Mouse (Mus musculus) liver (tissue): ENCODE data around the gene Rad51b.

Source experiments
- DNase-seq: peaks from one replicate; pipeline ENCODE4 v3.0.0-alpha.2; 2020; ENCODE audit warnings: mixed read lengths

The Rad51b gene

DNA sequence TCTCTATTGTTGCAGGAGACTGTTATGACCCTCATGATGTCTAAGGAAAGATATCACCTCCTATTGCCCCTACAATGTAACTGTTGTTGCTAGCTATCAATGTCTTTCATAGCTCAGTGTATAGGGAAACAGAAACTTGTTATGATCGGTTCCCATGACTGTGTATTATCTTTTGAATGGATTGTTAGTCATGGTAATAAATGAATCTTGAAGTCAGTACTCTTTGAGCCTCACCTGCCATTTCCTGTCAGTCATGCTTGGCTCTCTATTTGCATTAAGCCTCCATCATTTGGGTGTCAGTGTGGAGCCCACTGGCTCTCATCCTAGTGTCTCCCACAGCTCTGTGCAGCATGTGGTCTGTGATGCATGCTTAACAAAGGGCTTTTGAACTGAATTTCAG, 326.2 kb downstream of the Rad51b start:
- no peak for DNase-seq

DNA sequence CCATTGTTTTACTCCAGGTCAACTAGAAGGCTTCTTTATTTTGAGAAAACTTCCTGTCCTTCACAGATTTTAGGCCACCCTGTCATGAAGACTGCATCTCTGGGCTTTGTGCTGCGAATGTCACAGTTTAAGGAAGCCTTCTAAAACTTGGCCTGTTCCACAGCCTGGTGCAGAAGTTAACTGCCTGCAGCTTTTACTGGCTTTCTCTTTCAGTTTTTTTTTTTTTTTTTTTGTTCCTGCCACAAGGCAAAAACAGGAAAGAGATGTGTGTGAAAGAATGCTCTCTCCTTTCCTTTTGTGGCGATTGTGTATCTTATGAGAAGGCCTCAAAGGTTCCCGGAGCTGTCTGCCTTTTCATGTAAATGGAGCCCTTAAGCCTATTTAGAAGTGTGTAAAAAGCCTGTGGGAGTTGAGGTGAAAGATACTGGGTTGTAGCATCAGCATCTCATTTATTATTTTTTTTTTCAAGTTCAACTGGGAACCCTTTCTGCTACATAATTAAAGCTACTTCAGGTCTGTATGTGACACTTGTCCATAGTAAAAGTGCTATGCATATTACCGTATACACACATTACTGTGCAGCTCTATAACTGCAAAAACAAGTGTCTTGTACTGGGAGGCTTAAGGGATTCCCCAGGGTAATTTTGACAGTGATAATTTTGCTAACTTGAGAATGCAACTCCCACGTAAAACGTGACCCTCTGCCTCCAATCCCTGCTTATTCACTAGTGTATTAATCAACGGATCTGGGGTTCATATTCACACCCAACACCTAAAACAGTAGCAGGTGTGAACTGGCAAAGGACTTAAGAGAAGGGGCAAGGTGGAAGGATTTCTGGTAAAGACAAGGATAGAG, 328.8 kb downstream of the Rad51b start:
- no peak for DNase-seq

DNA sequence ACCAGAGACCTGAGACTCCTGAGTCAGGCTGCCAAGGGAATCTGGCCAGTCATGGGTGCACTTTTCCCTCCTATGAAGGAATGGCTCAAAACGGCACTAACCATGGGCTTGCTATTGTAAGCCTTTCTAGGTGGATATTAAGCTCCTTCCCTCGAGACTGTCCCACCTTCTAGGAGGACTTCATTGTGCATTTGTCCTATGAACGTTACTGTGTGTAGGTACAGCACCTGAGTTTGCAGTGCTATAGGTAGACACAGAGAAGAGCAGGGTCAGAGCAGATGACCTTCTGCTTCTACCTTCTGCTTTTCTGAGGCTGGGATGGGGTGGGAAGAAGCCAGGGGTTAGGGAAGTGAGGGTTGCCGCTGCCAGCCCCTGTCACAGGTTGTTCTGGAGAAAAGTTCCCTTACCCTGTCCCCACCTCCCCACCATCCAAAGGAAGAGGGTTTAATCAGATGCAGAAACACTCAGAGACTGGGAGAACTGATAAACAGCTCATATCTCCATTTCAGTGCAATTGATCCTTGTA, 329.5 kb downstream of the Rad51b start:
- DNase-seq = no peak

DNA sequence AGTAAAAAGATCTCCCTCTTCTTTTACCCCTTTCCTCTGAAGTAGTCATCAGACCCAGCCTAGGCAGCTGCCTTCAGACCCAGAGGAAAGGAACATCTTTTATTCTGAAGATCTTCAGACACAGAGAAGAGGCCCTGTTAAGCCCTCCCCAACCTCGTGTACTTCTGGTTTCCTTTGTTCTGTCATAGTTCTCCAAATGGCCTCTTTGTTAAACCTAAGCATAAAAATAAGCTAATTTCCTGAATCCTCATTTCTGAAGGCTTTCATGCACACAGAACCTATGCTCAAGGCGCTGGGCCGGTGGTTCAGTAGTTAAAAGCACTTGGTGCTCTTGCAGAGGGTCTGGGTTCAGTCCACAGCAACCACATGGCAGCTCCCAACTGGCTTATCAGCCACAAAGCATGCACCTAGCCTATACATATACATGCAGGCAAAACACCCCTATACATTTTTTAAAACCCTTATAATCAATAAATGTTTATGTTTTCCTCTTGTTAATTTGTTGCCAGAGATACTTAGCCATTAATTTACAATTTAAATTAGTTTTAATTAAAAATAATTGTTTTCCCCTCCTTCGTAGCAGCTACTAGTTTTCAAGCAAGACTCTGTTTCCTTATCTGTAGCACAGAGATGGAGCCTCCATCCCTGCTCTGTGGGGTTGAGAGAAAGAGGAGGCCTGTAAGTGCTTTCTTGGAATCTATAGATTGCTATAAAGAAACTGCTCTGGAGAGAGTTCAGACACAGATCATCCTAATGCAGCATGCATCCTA, 330.5 kb downstream of the Rad51b start:
- no peak for DNase-seq

DNA sequence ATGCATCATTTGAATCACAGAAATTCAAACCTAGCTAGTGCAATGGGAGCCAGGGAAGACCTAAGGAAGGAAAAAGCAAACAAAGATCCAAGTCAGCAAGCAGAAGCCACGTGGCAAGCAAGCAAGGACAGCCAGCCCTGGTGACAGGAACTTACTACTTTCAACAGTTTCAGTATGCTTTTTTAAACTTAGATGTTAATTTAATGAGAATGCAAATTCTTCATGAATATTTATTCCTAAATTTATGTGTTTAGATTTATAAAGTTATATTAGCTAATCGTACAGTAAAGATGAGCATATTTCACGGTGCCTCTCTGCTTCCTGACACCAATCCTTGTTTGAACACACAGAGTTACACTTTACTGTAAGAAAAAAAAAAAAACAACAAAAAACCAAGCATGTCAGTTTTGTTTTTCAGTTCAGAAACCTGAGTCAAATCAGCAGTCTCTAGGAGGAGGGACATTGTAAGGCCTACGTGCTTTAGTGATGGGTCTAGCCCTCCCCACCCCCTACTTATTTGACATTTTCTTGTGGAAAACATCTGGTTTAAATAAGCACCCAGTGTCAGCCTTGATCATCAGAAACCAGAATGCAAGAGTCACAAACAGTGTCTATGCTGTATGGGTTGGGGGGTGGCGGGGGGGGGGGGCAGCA, 331.2 kb downstream of the Rad51b start:
- no peak for DNase-seq

DNA sequence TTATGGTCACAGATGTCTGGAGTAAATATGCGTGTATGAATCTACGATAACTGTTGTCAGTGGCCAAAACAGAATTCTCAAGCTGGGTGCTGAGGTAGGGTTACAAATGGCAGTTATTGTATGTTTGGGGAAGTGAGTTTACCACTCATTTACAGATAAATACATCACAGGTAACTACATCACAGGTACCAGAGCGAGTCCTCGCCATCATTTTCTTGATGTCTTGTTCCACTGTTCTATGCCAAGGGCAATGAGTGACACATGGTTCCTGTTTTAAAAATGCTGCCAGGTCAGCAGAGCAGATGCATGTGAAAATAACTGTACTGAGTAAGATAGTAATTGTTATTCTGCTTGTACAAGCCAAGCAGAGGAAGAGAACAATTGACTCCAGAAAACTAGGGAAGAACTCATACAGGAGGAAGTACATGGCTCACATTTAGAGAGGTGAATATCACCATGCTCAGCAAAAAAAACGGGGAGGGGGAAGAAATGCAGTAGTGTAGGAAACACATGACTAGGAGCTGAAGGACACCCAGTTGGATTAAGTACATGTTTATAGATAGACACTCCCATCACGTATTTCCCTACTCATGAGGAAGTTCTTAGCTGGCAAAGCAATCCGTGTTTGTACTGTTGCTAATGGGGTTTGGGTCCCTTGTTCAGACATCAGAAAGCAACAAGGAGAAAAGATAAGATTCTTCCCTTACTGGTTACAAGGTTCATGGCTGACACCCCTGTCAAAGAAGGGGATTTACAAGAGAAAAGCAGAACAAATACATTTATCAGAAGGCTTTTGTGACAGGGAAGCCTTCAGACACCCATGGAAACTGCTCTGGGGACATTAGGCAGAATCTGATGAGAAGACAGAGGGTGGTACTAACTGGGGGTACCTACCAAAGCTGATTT, 333.1 kb downstream of the Rad51b start:
- no peak for DNase-seq

DNA sequence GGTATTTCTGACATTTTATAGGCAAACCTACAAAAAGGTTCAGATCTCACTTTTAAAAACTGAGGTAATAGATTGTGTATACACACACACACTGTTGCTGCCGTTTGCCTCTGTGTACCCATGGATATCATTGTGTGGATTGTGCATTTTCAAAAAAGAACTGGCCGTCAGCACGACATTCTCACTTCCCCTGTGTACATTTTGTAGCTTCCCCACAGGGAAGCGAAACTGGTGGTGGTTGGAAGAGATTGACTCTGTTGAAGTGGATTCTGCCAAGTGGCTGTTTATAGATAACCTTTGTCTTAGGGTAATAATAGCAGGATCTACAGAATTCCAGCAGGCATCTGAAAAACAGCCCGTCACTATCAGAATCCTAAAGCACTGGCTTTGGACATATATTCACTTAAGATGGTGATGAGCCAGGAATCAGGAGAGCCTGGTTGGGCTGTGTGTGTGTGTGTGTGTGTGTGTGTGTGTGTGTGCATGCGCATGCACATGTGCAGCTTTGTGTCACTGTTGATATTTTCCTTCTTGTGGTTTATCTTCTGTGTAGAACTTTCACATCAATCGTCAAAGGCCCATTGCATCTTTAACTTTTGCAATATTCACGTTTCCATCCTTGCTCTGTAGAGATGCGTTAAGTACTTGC, 336.5 kb downstream of the Rad51b start:
- no peak for DNase-seq

DNA sequence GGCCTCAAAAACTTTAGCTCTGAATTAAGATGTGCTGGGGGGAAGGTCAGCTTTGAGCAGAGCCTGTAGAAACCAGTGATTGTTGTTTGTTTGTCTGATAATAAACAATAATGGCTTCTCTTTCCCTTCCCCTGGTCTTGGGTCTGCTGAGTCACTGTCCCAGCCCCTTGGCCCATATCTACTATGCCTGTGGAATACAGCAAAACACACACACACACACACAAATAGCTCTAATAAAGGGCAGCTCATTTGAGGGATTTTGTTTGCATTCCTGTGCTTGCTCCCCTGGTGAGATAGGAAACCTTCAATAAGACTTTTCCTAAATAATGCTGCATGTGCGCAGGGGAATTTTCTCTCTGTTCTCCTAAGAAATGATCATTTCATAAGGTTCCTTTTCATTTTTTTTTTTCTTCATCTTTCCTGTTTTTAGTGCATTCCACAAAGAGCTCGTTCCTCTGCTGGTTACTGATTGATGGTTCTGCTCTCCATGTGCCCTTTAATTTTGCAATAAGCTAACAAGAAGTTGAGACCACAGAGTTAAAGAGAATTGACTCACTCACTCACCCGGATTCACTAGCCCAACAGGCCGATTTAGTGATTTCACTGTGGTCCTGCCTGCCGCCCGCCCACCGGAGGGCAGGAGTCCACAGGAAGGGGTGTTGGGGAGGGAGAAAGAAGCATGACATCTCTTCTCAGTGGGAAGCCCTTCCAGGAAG, 344.6 kb downstream of the Rad51b start:
- peak; percentile 52 for DNase-seq

DNA sequence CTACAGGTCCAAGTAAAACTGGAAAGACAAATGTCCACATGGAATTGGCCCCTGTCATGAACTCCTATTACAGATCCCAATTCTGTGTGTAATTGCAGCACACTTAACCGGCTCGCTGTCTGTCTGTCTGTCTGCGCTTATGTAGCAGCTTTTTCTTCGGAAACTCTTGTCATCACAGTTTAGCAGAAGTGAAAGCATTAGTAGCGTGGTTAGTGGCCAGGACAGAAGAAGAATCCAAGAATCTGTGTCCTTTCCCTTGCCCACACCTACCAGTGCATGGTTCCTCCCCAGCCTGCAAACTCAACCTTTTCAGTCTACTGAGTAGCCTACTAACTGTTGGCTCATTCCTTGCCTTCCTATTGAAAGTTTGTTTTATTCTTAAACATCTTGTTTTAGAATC, 345.6 kb downstream of the Rad51b start:
- no peak for DNase-seq

DNA sequence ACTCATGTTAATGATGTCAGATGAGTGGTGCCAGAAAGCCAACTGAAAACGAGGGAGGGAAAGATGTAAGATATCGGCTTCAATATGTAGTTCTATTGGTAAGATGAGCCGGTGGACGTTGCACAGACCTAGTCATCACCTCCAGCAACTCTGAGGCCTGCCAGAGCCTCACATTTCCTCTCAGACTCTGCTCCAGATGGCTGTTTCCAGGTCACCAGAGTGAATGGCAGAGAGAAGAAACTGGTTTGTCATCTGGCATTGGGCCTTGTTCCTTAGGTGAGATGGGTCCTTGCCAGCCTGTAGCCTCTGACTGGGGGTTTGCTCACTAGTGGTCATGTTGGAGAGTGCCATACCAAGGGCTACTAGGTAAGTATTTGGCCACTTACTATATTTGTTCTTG, 348.6 kb downstream of the Rad51b start:
- DNase-seq = no peak

DNA sequence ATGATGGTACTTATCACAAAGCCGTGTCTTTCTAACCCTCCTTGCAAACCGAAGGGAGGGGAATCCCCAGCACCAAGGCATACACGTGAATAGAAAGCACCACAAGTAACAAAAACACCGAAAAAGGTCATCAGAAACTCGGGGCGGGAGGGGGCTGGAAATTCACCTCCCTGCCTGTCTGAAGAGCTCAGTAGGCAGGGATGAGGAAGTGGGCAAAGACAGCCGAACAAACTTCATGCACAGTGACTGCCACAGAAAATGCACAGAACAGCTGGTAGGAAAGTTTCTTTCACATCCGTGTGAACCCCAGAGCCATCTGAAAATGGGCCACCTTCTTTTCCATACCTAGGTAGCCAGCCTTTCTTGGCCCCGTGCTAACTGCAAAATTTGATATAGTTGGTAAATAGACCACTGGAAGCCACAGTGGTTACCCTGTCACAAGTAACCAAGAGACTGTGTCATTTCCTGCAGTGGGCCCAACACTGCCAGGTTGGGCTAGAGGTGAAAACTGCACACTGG, 349.6 kb downstream of the Rad51b start:
- DNase-seq = no peak

DNA sequence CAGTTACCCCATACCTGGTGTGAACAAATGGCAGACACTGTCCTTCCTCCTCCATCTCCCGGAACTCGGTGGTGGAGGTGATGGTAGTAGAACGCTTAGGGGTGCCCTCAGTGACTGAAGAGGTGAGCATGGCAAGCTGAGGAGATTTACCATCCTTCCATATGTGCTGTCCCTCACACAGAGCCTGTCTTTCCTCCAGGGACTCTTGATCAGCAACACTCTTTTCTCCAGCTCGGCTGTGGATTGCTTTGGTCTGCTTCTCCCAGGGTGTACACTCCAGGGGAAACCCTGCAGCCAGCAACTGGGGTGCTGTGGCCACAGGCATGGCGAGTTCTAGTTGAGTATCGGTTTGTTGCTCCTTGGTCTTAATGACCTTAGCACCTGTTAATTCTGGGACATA, 350.3 kb downstream of the Rad51b start:
- no peak for DNase-seq

DNA sequence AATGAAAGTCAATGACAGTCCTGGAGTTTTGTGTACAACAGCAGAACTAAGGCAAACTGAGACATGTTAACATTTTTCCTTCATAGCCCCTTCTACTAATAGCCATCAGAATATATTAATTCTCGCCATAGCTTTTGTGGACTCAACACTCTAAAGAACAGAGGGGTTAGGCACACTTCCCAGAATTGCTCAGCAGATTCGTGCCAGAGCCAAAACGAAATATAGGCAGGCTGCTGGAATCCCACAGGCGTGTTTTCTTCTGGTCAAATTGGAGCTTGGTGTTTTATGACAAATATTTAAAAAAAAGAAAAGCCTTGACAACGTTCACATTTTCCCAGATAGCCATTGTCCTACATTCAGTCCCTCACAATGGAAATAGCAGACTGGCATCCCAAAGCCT, 350.9 kb downstream of the Rad51b start:
- DNase-seq = no peak

DNA sequence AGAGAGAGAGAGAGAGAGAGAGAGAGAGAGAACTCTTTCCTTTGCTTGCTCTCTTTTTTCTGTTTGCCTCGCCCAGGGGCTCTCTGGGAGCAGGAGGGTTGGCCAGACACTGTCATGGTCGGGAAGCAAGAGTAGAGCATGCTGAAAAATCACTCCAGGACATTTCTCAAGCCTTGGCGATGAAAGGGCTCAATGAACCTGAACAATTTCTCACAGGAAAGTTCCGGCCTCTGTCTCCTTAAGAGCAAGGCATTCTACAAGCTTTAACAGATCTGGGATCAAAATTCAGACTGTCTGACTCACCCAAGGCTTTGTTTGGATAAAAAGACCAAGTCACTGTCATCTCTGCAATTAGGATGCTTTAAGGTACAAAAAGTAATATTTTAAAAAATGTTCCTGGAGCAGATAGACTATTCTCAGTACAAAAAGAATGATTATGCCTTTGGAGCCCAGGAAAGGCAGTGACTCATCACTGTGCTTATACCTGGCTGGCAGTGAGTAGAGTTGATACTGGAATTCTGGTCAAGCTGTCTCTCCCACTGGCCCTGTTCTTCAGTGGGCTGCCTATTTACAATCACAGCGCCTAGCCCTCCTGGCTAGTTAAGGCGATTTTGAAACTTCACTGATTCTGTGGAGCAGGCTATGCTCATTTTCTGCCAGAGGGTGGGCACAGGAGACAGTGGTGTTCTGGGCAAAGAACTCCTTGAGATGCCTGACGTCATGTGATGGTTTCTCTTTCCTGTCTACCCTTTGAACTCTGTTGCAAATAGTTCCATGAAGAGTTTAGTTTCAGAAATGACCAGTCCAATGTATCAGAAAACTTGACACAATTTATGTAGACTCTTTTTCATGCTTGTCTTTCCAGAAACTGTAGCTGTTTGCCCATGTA, 352.0 kb downstream of the Rad51b start:
- DNase-seq = no peak

DNA sequence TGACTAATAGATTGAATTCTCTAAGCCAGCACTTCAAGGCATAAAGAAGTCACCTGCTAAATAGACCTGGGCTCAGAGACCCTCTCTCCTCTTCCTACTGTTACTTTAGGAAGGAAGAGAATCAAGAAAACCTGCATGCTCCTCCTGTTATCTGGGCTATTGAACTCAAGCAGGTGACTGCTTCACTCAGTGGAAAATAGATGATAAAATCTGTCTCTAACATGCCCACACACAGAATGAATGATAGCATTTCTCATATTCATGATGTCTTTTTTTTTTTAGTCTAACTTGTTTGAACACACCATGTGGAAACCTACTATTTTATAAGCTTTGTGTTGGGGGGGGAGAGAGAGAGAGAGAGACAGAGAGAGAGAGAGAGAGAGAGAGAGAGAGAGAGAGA, 352.7 kb downstream of the Rad51b start:
- DNase-seq = no peak

DNA sequence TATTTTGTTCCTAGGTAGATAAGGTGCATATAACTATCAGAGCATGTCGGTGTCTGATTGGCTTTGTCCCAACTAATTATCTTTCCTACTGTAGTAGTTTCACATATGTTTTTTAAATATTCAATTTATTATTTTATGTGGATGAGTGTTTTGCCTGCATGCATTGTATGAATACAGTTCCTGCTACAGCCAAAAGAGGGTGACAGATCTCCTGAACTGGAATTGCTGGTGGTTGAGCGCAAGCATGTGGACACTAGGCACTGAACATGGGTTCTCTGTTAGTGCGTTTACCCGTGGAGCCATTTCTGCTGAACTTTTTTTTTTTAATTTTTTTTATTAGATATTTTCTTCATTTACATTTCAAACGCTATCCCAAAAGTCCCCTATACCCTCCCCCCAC, 358.1 kb downstream of the Rad51b start:
- DNase-seq = no peak

DNA sequence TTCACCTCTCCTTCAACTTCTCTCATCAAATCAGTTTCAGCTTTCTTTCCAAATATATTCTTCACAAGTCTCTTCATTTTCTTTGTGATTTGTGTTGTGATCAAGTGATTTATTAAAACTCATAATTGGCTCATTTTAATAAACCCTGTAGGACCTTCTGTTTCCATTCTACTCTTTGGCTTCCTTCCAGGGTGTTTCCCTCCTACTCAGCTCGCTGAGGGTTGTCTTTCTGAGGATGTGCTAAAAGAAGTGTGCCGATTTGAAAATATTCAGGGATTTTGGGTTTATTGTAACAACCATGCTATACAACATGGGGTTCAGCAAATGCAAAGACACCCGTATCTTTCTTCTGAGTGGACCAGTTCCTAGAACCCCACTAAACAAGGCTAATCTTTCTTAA, 361.8 kb downstream of the Rad51b start:
- no peak for DNase-seq

DNA sequence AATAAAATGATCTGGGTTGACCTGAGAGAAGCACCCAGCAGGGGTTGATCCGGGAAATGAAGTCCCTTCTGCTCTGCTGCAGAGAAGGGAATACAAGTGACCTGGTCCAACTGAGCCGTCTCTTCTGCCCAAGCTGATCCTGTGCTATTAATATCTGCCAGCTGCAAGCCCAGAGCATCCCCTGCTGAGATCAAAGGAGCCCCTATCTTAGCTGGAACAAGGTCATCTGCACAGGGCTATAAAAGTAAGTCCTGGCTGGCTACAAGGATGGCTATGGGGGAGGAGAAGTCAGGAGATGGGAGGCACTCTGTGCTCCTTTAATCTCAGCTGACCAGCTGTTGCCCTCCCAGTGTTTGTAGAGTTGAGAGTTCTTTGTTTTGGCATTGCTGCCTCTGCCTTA, 364.2 kb downstream of the Rad51b start:
- no peak for DNase-seq

DNA sequence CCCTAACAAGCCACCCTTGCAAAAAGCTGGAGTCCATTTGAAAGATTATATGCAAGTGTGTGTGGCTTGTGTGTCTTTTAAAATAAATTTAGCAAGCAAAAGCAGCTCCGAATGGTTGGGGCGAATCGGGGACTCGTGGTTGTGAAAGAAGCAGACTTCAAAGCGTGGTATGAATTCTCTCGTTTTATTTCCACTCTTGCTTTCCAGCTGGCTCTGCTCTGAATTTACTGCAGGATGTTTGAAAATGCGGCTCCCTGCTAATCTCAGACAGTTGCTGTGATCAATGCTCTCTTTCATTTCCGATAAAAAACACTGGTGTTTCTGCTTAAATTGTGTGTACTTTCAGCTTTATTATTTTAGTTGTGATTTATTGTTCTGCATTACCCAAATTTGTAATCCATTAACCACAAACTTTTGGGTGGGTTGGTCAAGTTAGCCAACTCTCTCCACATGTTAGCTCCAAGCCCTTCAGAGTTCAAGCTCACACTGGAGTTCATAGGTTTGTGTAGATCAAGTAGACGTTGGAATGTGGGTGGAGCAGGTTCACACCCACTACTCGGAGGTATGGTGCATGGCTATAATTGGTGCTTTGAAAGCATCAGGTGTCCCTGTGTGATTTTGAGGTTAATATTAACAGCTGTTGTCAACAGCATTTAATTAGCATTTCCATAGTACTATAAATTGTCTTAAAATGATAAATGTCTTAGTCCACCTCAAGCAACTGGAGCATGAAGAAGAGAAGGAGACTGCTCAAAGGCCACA, 366.2 kb downstream of the Rad51b start:
- DNase-seq = no peak
